8 mouse cellular contexts compared by ENCODE assay signal in the genomic region with DNA sequence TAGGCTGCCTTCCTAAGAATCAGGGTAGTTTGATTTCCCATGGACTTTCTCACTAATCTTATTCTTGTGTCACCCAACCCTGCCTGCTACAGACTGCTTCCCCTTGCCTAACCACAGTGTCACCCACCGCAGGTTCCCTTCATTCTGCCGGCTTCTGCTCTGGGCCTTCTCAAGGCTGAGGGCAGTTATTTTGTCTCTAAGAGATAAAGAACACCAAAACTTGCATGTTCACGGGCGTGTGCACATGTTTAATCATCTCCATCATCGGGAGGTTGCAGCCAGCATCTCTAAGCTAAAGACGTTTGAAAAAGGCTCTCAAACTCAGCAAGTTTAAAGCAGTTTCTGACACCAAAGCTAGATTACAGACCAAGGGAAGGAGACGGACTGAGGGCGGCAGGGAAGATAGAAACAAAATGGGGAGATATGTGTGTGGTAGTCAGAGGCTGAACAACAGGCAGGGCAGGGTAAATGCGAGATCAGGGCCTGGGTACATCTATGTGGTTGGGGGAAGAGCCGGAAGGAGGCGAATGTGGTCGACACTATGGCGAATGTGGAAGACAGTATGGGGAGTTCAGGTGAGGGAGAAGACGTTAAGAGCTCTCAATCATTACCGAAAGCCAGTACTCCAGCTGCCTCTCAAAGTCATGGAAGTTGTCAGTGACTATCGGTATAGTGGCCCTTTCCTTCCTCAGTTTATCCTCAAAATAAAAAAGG. TPM values are rescaled to one million over a fixed set of nuclear protein-coding genes. Genes with fewer than 3 reads are reported as not detected.
DNase-seq lines count a peak whose midpoint lies in the region; ATAC-seq and TF ChIP-seq lines count a peak whose summit lies in the region.

No protein-coding gene starts in this region.

- H3K9me3 ChIP-seq in limb, embryonic 10.5 days (replicated peaks) = no peaks in the 10 kb centered on the region

- H3K27ac ChIP-seq in layer of hippocampus, adult 2 months = peak overlapping the region; percentile 97; the same call in 1 of the 2 replicates
- H3K27ac ChIP-seq in limb, embryonic 10.5 days = peak overlapping the region; percentile 98

- no peaks in the 10 kb centered on the region for H3K27me3 ChIP-seq in limb, embryonic 10.5 days (ENCODE audit: low read depth, poor library complexity, severe bottlenecking)

- peaks cover 58% of the 10 kb centered on the region for H3K4me1 ChIP-seq in limb, embryonic 10.5 days

- H3K4me3 ChIP-seq in layer of hippocampus, adult 2 months = peak overlapping the region; percentile 57
- peak overlapping the region; percentile 79 for H3K4me3 ChIP-seq in limb, embryonic 10.5 days

- H3K36me3 ChIP-seq in limb, embryonic 10.5 days = peaks cover 7% of the 10 kb centered on the region

- intact Hi-C loops in left cerebral cortex, postnatal 25 days (cut with DNase I) = no loop called here

- TF ChIP-seq CTCF in layer of hippocampus, adult 2 months (conservative IDR thresholded peaks at IDR 0.05) = no peak

- ATAC-seq in erythroblast, adult 5-6 weeks (replicated peaks; ENCODE audit: low FRiP score, poor library complexity, severe bottlenecking) = peak; percentile 19

- no peak for DNase-seq in layer of hippocampus, adult 2 months (ENCODE audit: low spot score in 2 of 2)
- DNase-seq in layer of hippocampus, adult 9-10 months (ENCODE audit: low spot score) = no peak
- no peak for DNase-seq in limb, embryonic 10.5 days (ENCODE audit: low spot score)
- DNase-seq in monocyte, adult 2 months (ENCODE audit: low read depth in 1 of 2, low spot score in 2 of 2) = peak; percentile 46 to 55
- no peak for DNase-seq in Muller cell, postnatal 12 days (ENCODE audit: inconsistent ontology term)
- no peak for DNase-seq in left cerebral cortex, postnatal 25 days (ENCODE audit: low spot score in 2 of 2)
- no peak for DNase-seq in right cerebral cortex, postnatal 4 days

- WGBS in limb, embryonic 10.5 days = 28% methylated on average over 16 of the region's 16 CpGs

RNA-seq across cellular contexts. Expression of gene Rhog, which starts 7.0 kb away (rescaled TPM):
- 10 to 100 TPM; 23.4 to 23.9 TPM for total RNA-seq in layer of hippocampus, adult 2 months (2021)
- total RNA-seq in erythroblast, adult 5-6 weeks (2015; ENCODE audit: low replicate concordance) = 110 and 113 TPM in 2 replicates
- 22.4 and 27.5 TPM in 2 replicates for total RNA-seq in erythroblast, adult 5-6 weeks (2017; ENCODE audit: low replicate concordance)
- polyA plus RNA-seq in limb, embryonic 10.5 days (2016; fragmentation: Nextera tagmentation; extraction: Ambion mirVana) = 52.5 and 55.4 TPM in 2 replicates
- 10 to 100 TPM; 22.7 to 23.5 TPM for total RNA-seq in left cerebral cortex, postnatal 25 days (2021)

RNA-seq across cellular contexts. Expression of gene Stim1, which starts 18.8 kb away (rescaled TPM):
- 10 to 100 TPM; 61.3 to 66.8 TPM for total RNA-seq in layer of hippocampus, adult 2 months (2021)
- total RNA-seq in erythroblast, adult 5-6 weeks (2015; ENCODE audit: low replicate concordance) = 7.7 and 29.2 TPM in 2 replicates
- 18.1 and 18.5 TPM in 2 replicates for total RNA-seq in erythroblast, adult 5-6 weeks (2017; ENCODE audit: low replicate concordance)
- 10.7 and 14.5 TPM in 2 replicates for polyA plus RNA-seq in limb, embryonic 10.5 days (2016; fragmentation: Nextera tagmentation; extraction: Ambion mirVana)
- total RNA-seq in left cerebral cortex, postnatal 25 days (2021) = 10 to 100 TPM; 80.6 to 87.9 TPM

RNA-seq across cellular contexts. Expression of gene Pgap2, which starts 38.8 kb away (rescaled TPM):
- total RNA-seq in layer of hippocampus, adult 2 months (2021) = 10 to 100 TPM; 24.3 to 30.6 TPM
- 19.0 and 23.4 TPM in 2 replicates for total RNA-seq in erythroblast, adult 5-6 weeks (2015; ENCODE audit: low replicate concordance)
- total RNA-seq in erythroblast, adult 5-6 weeks (2017; ENCODE audit: low replicate concordance) = 3.5 and 5.7 TPM in 2 replicates
- polyA plus RNA-seq in limb, embryonic 10.5 days (2016; fragmentation: Nextera tagmentation; extraction: Ambion mirVana) = 59.6 and 68.5 TPM in 2 replicates
- total RNA-seq in left cerebral cortex, postnatal 25 days (2021) = 10 to 100 TPM; 23.3 to 28.8 TPM

RNA-seq across cellular contexts. Expression of gene Nup98, which starts 38.9 kb away (rescaled TPM):
- total RNA-seq in layer of hippocampus, adult 2 months (2021) = 10 to 100 TPM; 40.7 to 45.0 TPM
- 18.6 and 20.7 TPM in 2 replicates for total RNA-seq in erythroblast, adult 5-6 weeks (2015; ENCODE audit: low replicate concordance)
- 14.4 and 16.6 TPM in 2 replicates for total RNA-seq in erythroblast, adult 5-6 weeks (2017; ENCODE audit: low replicate concordance)
- polyA plus RNA-seq in limb, embryonic 10.5 days (2016; fragmentation: Nextera tagmentation; extraction: Ambion mirVana) = 45.5 and 49.7 TPM in 2 replicates
- 10 to 100 TPM; 39.7 to 43.5 TPM for total RNA-seq in left cerebral cortex, postnatal 25 days (2021)

Comparison
In these comparisons a context has a peak if more than half of its experiments do, and no peak if none do; other contexts are left out.
1. DNase-seq: peak in monocyte, adult 2 months (2 of 2); none in layer of hippocampus, adult 2 months (0 of 2), layer of hippocampus, adult 9-10 months (single experiment), limb, embryonic 10.5 days (single experiment), Muller cell, postnatal 12 days (single experiment), left cerebral cortex, postnatal 25 days (0 of 2) and right cerebral cortex, postnatal 4 days (single experiment).